Mouse (Mus musculus) kidney, adult 2 months (tissue): ENCODE results near the gene Kcnh6. TPM values are rescaled to one million over a fixed set of nuclear protein-coding genes. Genes with fewer than 3 reads are reported as not detected.

Experiments
- DNase-seq: peaks from one replicate; pipeline ENCODE4 v3.0.0; 2021
- H3K27ac ChIP-seq: fragments of 200-500 bp; 2 replicates; pipeline ENCODE4 v1.5.1; 2012; ENCODE audit warnings: low read depth, low read length, control low read depth, inconsistent platforms; ENCODE audit not compliant: insufficient read depth
- H3K27me3 ChIP-seq: fragments of 200-500 bp; replicated peaks from 2 replicates; pipeline ENCODE4 v1.6.1; 2012; ENCODE audit warnings: mild to moderate bottlenecking, moderate library complexity, low read length, inconsistent platforms; ENCODE audit not compliant: control insufficient read depth, insufficient read depth
- H3K36me3 ChIP-seq: fragments of 200-500 bp; 2 replicates; pipeline ENCODE4 v1.6.1; 2012; ENCODE audit warnings: mild to moderate bottlenecking, moderate library complexity, low read length, inconsistent platforms; ENCODE audit not compliant: control insufficient read depth, insufficient read depth
- H3K4me1 ChIP-seq: fragments of 200-500 bp; 2 replicates; pipeline ENCODE4 v1.6.1; 2011; ENCODE audit warnings: low read length; ENCODE audit not compliant: control insufficient read depth, insufficient read depth
- H3K4me3 ChIP-seq: fragments of 200-500 bp; 2 replicates; pipeline ENCODE4 v1.5.1; 2011; ENCODE audit warnings: mild to moderate bottlenecking, low read depth, low read length, control low read depth; ENCODE audit not compliant: insufficient read depth
- CTCF ChIP-seq: fragments of 200-500 bp; conservative IDR thresholded peaks from 2 replicates; pipeline ENCODE4 v1.5.1; 2011; ENCODE audit warnings: low read depth, mild to moderate bottlenecking, control low read depth, low read length, moderate library complexity, mixed read lengths; ENCODE audit not compliant: insufficient read depth, insufficient read length
- POLR2A ChIP-seq: fragments of 200-500 bp; IDR thresholded peaks from one replicate; pipeline ENCODE4 v1.6.1; 2011; ENCODE audit warnings: low read depth, low read length, control low read depth
- WGBS: fragments of 180-500 bp; shearing (Covaris S2); methylation state at CpG from one replicate; pipeline ENCODE4 v1.1.7; 2018; 5-methylcytosine and 5-hydroxymethylcytosine counted together
- polyA plus RNA-seq: library from polyadenylated mRNA; depleted of rRNA; stranded (reverse); fragments of >200 nt; gene quantifications from 2 replicates; pipeline ENCODE4 v1.2.3, GENCODE M21; 2012

Kcnh6 gene
- polyA plus RNA-seq, 1 experiment = 0.06 TPM

DNA sequence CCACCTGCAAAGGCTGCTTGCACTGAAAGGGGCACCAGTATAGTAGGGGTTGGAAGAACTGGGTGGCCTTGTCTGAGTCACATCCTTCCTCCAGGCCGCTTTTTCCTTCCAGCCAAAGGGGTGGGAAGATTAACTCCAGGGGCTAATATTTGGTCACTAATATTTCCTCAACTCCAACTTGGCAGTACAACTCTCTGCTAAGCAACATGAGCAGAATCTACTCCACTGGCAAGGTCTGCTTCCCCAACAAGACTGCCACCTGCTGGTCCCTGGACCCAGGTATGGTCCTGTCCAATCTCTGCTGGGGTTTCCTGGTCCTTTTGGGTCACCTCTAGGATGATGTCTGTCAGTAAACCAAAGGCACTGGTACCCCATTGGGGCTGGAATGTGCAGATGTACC is 38.4 kb upstream of the Kcnh6 start:
- no peak overlapping the region for H3K27ac ChIP-seq
- DNase-seq = peak; percentile 72
- 37% methylated on average over 1 of the region's 1 CpGs for WGBS
- peaks cover 4% of the 10 kb centered on the region; the same call in 1 of the 2 replicates for H3K4me1 ChIP-seq
- H3K36me3 ChIP-seq = no peaks in the 10 kb centered on the region
- no peaks in the 10 kb centered on the region for H3K27me3 ChIP-seq
- no peak overlapping the region for H3K4me3 ChIP-seq
- no peak for TF ChIP-seq POLR2A
- TF ChIP-seq CTCF = peak; percentile 75

DNA sequence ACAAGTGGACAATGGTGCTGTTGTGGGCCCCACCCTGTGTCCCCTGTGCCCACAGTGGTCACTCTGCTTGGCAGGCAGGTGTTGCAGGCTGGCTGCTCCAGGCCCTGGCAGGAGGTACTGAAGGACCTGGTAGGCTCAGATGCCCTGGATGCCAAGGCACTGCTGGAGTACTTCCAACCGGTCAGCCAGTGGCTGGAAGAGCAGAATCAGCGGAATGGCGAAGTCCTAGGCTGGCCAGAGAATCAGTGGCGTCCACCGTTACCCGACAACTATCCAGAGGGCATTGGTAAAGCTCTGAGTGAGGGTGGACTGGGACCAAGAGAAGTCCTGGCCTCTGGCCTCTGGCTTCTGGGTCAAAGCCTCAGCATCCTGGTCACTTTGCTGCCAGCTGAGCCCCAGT is 33.3 kb upstream of the Kcnh6 start:
- Histone ChIP-seq H3K36me3 (no peaks in the 10 kb centered on the region), H3K27me3 (no peaks in the 10 kb centered on the region), H3K27ac (peak overlapping the region; percentile 64), H3K4me1 (0 out of 2 replicates have a peak, but pooled peaks cover 8% of the 10 kb centered on the region), H3K4me3 (no peak overlapping the region)
- DNase-seq = peak; percentile 92
- TF ChIP-seq POLR2A (no peak), CTCF (no peak)
- 56% methylated on average over 6 of the region's 6 CpGs for WGBS

DNA sequence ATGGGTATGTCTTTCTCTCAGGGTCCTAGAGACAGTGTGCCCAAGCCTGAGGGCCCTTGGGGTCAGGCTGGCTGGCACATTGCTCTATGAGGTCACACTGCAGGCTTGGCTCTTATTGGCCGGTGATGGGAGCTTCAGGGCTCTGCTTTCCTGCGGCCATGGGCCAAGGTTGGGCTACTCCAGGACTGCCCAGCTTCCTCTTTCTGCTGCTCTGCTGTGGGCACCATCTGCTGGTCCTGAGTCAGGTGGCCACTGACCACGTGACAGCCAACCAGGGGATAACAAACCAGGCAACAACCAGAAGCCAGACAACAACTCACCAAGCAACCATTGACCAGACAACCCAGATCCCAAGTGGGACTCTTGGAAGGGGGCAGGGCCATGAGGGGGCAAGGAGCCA is 32.9 kb upstream of the Kcnh6 start:
- Histone ChIP-seq H3K4me1 (0 out of 2 replicates have a peak, but pooled peaks cover 8% of the 10 kb centered on the region), H3K27ac (peak overlapping the region; percentile 64), H3K27me3 (no peaks in the 10 kb centered on the region), H3K4me3 (no peak overlapping the region), H3K36me3 (no peaks in the 10 kb centered on the region)
- peak; percentile 47 for DNase-seq
- TF ChIP-seq POLR2A (no peak), CTCF (no peak)
- WGBS = 60% methylated on average over 3 of the region's 3 CpGs

DNA sequence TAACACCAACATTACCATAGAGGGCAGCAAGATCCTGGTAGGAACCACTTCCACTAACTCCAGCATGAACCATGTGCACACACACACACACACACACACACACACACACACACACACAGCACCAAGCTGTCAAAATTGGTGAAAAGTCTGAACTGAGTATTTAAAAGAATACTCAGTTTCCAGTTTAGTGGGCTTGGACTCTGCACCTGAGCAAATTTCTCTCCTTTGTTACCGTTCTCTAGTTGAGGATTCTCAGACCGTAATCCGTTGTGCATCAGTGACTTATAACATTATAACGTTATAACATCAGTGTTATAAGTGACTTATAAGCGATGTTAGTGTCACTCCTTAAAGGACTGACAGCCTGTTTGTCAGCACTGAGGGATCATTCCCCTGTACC is 32.3 kb upstream of the Kcnh6 start:
- DNase-seq = peak; percentile 60
- TF ChIP-seq CTCF (no peak), POLR2A (no peak)
- Histone ChIP-seq H3K4me3 (no peak overlapping the region), H3K27me3 (no peaks in the 10 kb centered on the region), H3K27ac (peak overlapping the region; percentile 64), H3K36me3 (no peaks in the 10 kb centered on the region), H3K4me1 (0 out of 2 replicates have a peak, but pooled peaks cover 8% of the 10 kb centered on the region)
- 48% methylated on average over 5 of the region's 5 CpGs for WGBS

DNA sequence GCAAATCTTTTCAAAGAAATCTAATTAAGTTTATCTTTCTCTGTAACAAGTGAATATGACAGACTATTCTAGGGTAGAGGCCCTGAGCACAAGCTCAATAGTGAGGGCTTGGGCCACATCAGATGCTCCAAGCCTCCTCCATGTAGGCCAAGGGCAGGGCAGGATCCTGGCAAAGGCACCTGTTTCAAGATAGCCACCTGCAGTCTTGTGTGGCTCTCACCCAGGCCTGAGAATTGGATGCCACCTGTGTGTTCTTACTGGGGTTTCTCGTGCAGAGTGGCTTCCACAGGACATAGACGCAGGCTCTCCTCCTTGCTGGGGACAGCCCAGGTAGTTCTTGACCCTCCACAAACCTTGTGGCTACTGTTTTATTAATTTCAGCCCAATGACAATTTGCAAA is 29.7 kb upstream of the Kcnh6 start:
- WGBS = 94% methylated on average over 2 of the region's 2 CpGs
- 0 out of 2 replicates have a peak, but pooled peaks cover 8% of the 10 kb centered on the region for H3K4me1 ChIP-seq
- DNase-seq = no peak
- TF ChIP-seq CTCF (no peak), POLR2A (no peak)
- H3K27me3 ChIP-seq = no peaks in the 10 kb centered on the region
- no peak overlapping the region for H3K27ac ChIP-seq
- H3K36me3 ChIP-seq = no peaks in the 10 kb centered on the region
- H3K4me3 ChIP-seq = no peak overlapping the region

DNA sequence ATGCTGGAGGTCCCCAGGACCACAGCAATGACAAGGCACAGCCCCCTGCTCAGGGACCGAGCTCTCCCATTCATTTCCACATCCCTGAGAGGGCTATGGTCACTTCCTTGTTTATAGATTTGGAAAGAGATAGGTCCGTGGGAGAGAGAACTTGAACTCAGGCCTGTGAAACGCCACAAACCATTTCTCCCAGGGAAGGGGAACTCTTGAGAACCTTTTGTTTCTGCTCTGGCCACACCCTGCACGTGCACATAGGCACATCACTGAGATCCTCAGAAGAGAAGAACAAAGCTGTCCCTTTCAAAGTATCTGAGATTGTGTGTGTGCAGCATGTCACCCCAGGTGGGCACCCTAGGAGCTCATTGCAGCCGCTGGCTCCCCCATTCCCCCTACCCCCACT is 29.3 kb upstream of the Kcnh6 start:
- Histone ChIP-seq H3K36me3 (no peaks in the 10 kb centered on the region), H3K4me3 (no peak overlapping the region), H3K27ac (no peak overlapping the region), H3K4me1 (0 out of 2 replicates have a peak, but pooled peaks cover 8% of the 10 kb centered on the region), H3K27me3 (no peaks in the 10 kb centered on the region)
- DNase-seq = no peak
- TF ChIP-seq POLR2A = no peak
- no peak for TF ChIP-seq CTCF
- WGBS = 74% methylated on average over 5 of the region's 5 CpGs

DNA sequence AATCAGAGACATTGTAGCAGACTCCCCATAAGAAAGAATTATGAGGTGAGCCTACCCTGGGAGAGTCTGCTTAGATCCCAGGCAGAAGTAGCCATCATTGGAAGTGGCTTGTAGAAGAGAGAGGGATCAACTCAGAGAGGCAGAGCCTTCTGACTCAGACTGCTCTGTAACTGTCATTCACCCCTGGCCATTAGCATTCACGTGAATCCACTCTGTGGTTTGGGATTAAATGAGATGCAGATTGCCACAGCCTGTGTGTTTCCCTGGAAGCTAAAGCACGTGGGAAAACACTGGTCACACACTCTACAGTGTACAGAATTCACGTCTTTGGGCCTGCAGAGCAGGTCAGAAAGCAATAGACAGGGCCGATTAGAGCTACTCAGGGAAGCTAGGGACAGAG is 23.5 kb upstream of the Kcnh6 start:
- no peaks in the 10 kb centered on the region for H3K36me3 ChIP-seq
- WGBS = 76% methylated on average over 4 of the region's 4 CpGs
- TF ChIP-seq POLR2A = no peak
- no peak for TF ChIP-seq CTCF
- DNase-seq = no peak
- H3K4me3 ChIP-seq = no peak overlapping the region
- no peak overlapping the region for H3K27ac ChIP-seq
- H3K27me3 ChIP-seq = no peaks in the 10 kb centered on the region
- H3K4me1 ChIP-seq = no peaks in the 10 kb centered on the region

DNA sequence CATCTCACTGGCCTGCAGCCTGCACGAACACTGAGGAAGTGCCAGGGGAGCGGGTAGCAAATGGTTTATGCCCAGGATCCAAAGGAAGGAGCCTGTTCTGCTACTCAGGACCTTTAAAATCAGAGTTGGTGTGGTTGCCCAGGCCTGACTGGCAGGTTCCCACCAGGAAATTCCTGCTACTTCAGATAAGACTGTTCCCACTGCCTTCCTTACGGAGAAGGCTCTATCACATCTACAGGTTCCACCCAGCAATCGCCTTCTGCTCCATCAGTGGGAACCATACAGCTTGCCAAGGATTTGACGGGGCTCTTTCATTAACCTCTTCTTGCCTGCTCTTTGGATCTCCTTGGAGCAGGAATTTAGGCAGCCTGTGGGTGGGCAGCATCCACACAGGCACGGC is 20.5 kb upstream of the Kcnh6 start:
- Histone ChIP-seq H3K4me3 (no peak overlapping the region), H3K36me3 (no peaks in the 10 kb centered on the region), H3K27me3 (no peaks in the 10 kb centered on the region), H3K4me1 (no peaks in the 10 kb centered on the region), H3K27ac (no peak overlapping the region)
- TF ChIP-seq CTCF (no peak), POLR2A (no peak)
- WGBS = 61% methylated on average over 6 of the region's 6 CpGs
- DNase-seq = no peak
